Mouse (Mus musculus) midbrain, embryonic 12.5 days (tissue): ENCODE measurements around the gene Tmem150a. TPM values are rescaled to one million over a fixed set of nuclear protein-coding genes. Genes with fewer than 3 reads are reported as not detected.

Experiments used
- ATAC-seq: fragments of 200-750 bp; cut with Nextera tagmentation; 2 replicates; pipeline ENCODE4 v1.8.0; 2017; ENCODE audit warnings: low read depth, moderate TSS enrichment, moderate library complexity; ENCODE audit not compliant: low FRiP score
- H3K27ac ChIP-seq: fragments of 300-500 bp; sonication (generic); replicated peaks from 2 replicates; pipeline ENCODE4 v1.5.1; 2016; ENCODE audit warnings: mild to moderate bottlenecking
- H3K27me3 ChIP-seq: fragments of 300-500 bp; sonication (generic); 2 replicates; pipeline ENCODE4 v1.6.1; 2016; ENCODE audit warnings: mild to moderate bottlenecking
- H3K36me3 ChIP-seq: fragments of 300-500 bp; sonication (generic); 2 replicates; pipeline ENCODE4 v1.6.1; 2016
- H3K4me1 ChIP-seq: fragments of 300-500 bp; sonication (generic); 2 replicates; pipeline ENCODE4 v1.6.1; 2016
- H3K4me2 ChIP-seq: fragments of 300-500 bp; sonication (generic); replicated peaks from 2 replicates; pipeline ENCODE4 v1.6.1; 2016; ENCODE audit warnings: mild to moderate bottlenecking, moderate library complexity
- H3K4me3 ChIP-seq: fragments of 300-500 bp; sonication (generic); 2 replicates; pipeline ENCODE4 v1.5.1; 2016; ENCODE audit warnings: mild to moderate bottlenecking
- H3K9ac ChIP-seq: fragments of 300-500 bp; sonication (generic); replicated peaks from 2 replicates; pipeline ENCODE4 v1.6.1; 2016; ENCODE audit warnings: mild to moderate bottlenecking, moderate library complexity
- H3K9me3 ChIP-seq: fragments of 300-500 bp; sonication (generic); 2 replicates; pipeline ENCODE4 v1.6.1; 2016; ENCODE audit warnings: mild to moderate bottlenecking
- WGBS: fragments of 180-500 bp; shearing (Covaris S2); methylation state at CpG from one replicate; pipeline ENCODE4 v1.1.7; 2016; 5-methylcytosine and 5-hydroxymethylcytosine counted together
- polyA plus RNA-seq: library from polyadenylated mRNA; unstranded; fragments of >200 nt; fragmentation: Nextera tagmentation; extraction: Ambion mirVana; gene quantifications from 2 replicates; pipeline ENCODE4 v1.2.1, GENCODE M21; 2016

The Tmem150a gene
- polyA plus RNA-seq, 1 experiment from 2014 or later = 8.2 TPM

- H3K4me2 ChIP-seq = peak overlapping the region; percentile 94
- WGBS = 32% methylated on average over 7 of the region's 8 CpGs
- no peaks in the 10 kb centered on the region for H3K9me3 ChIP-seq
- peak; percentile 29; the same call in 1 of the 2 replicates for ATAC-seq
- no peak overlapping the region for H3K27ac ChIP-seq
- peaks cover 34% of the 10 kb centered on the region for H3K36me3 ChIP-seq
- peak overlapping the region; percentile 59 for H3K4me3 ChIP-seq
- H3K27me3 ChIP-seq = peaks cover 10% of the 10 kb centered on the region
- peaks cover 27% of the 10 kb centered on the region for H3K4me1 ChIP-seq
- H3K9ac ChIP-seq = peak overlapping the region; percentile 67
Measured at GRCm38 (mm10) chr6:72356001-72356532, 820 bp downstream of the Tmem150a start.

- H3K4me1 ChIP-seq = peaks cover 32% of the 10 kb centered on the region
- 76% methylated on average over 5 of the region's 5 CpGs for WGBS
- peaks cover 10% of the 10 kb centered on the region for H3K27me3 ChIP-seq
- H3K27ac ChIP-seq = no peak overlapping the region; the same call in 1 of the 2 replicates
- H3K36me3 ChIP-seq = peaks cover 33% of the 10 kb centered on the region
- no peak overlapping the region for H3K4me3 ChIP-seq
- no peaks in the 10 kb centered on the region for H3K9me3 ChIP-seq
- H3K4me2 ChIP-seq = no peak overlapping the region
- H3K9ac ChIP-seq = no peak overlapping the region
- ATAC-seq = no peak
Measured at GRCm38 (mm10) chr6:72357164-72358079, 2.2 kb downstream of the Tmem150a start.

- Histone ChIP-seq H3K4me3 (no peak overlapping the region), H3K36me3 (peaks cover 33% of the 10 kb centered on the region), H3K4me1 (peaks cover 31% of the 10 kb centered on the region), H3K9ac (no peak overlapping the region), H3K27ac (no peak overlapping the region; the same call in 1 of the 2 replicates), H3K27me3 (peaks cover 10% of the 10 kb centered on the region), H3K4me2 (no peak overlapping the region), H3K9me3 (no peaks in the 10 kb centered on the region)
- 89% methylated on average over 10 of the region's 10 CpGs for WGBS
- no peak for ATAC-seq
Measured at GRCm38 (mm10) chr6:72358086-72358764, 3.0 kb downstream of the Tmem150a start.

- no peak overlapping the region for H3K27ac ChIP-seq
- no peaks in the 10 kb centered on the region for H3K9me3 ChIP-seq
- WGBS = 78% methylated on average over 2 of the region's 2 CpGs
- H3K36me3 ChIP-seq = peaks cover 33% of the 10 kb centered on the region
- H3K4me1 ChIP-seq = peaks cover 31% of the 10 kb centered on the region
- H3K27me3 ChIP-seq = peaks cover 8% of the 10 kb centered on the region
- H3K4me2 ChIP-seq = no peak overlapping the region
- ATAC-seq = no peak
- H3K4me3 ChIP-seq = no peak overlapping the region
- no peak overlapping the region for H3K9ac ChIP-seq
Measured at GRCm38 (mm10) chr6:72359343-72359742, 4.1 kb downstream of the Tmem150a start.

GRCm38 (mm10) chr6:72359891-72360598, 4.8 kb downstream of the Tmem150a start:
- 86% methylated on average over 11 of the region's 11 CpGs for WGBS
- H3K36me3 ChIP-seq = peaks cover 33% of the 10 kb centered on the region
- peaks cover 24% of the 10 kb centered on the region for H3K4me1 ChIP-seq
- ATAC-seq = no peak
- H3K27ac ChIP-seq = no peak overlapping the region
- peaks cover 7% of the 10 kb centered on the region; the same call in 1 of the 2 replicates for H3K27me3 ChIP-seq
- H3K9me3 ChIP-seq = no peaks in the 10 kb centered on the region
- 0 out of 2 replicates have a peak overlapping the region, but pooled peaks have one; percentile 8 for H3K9ac ChIP-seq
- no peak overlapping the region for H3K4me2 ChIP-seq
- H3K4me3 ChIP-seq = no peak overlapping the region

- H3K4me3 ChIP-seq = no peak overlapping the region
- H3K27ac ChIP-seq = no peak overlapping the region
- 76% methylated on average over 7 of the region's 7 CpGs for WGBS
- H3K9me3 ChIP-seq = no peaks in the 10 kb centered on the region
- H3K4me2 ChIP-seq = no peak overlapping the region
- H3K27me3 ChIP-seq = peaks cover 8% of the 10 kb centered on the region; the same call in 1 of the 2 replicates
- H3K4me1 ChIP-seq = peaks cover 21% of the 10 kb centered on the region
- H3K36me3 ChIP-seq = peaks cover 33% of the 10 kb centered on the region
- H3K9ac ChIP-seq = 0 out of 2 replicates have a peak overlapping the region, but pooled peaks have one; percentile 8
- ATAC-seq = no peak
Measured at GRCm38 (mm10) chr6:72360599-72360935, 5.3 kb downstream of the Tmem150a start.

- Histone ChIP-seq H3K9ac (peak overlapping the region; percentile 76; the same call in 1 of the 2 replicates), H3K4me2 (peak overlapping the region; percentile 69), H3K4me1 (peaks cover 15% of the 10 kb centered on the region), H3K27ac (no peak overlapping the region), H3K27me3 (peaks cover 6% of the 10 kb centered on the region), H3K36me3 (peaks cover 33% of the 10 kb centered on the region), H3K9me3 (no peaks in the 10 kb centered on the region), H3K4me3 (peak overlapping the region; percentile 73)
- no peak for ATAC-seq
- WGBS = 81% methylated on average over 5 of the region's 5 CpGs
Measured at GRCm38 (mm10) chr6:72361121-72361551, 5.9 kb downstream of the Tmem150a start.

GRCm38 (mm10) chr6:72362132-72363028, 7.1 kb downstream of the Tmem150a start:
- H3K4me3 ChIP-seq = peak overlapping the region; percentile 73
- ATAC-seq = peak; percentile 100
- peak overlapping the region; percentile 70 for H3K27ac ChIP-seq
- H3K9ac ChIP-seq = peak overlapping the region; percentile 76
- no peaks in the 10 kb centered on the region for H3K9me3 ChIP-seq
- H3K4me2 ChIP-seq = peak overlapping the region; percentile 69
- H3K36me3 ChIP-seq = peaks cover 32% of the 10 kb centered on the region
- peaks cover 13% of the 10 kb centered on the region for H3K4me1 ChIP-seq
- WGBS = under 1% methylated on average over 42 of the region's 42 CpGs
- peaks cover 3% of the 10 kb centered on the region for H3K27me3 ChIP-seq

- no peak overlapping the region for H3K9ac ChIP-seq
- H3K4me3 ChIP-seq = no peak overlapping the region
- peaks cover 3% of the 10 kb centered on the region for H3K27me3 ChIP-seq
- H3K27ac ChIP-seq = no peak overlapping the region
- no peak for ATAC-seq
- 44% methylated on average over 7 of the region's 7 CpGs for WGBS
- H3K9me3 ChIP-seq = no peaks in the 10 kb centered on the region
- peaks cover 17% of the 10 kb centered on the region for H3K36me3 ChIP-seq
- no peak overlapping the region for H3K4me2 ChIP-seq
- peaks cover 13% of the 10 kb centered on the region for H3K4me1 ChIP-seq
Measured at GRCm38 (mm10) chr6:72364009-72364408, 8.8 kb downstream of the Tmem150a start.

GRCm38 (mm10) chr6:72364985-72365384, 9.7 kb downstream of the Tmem150a start:
- WGBS = 75% methylated on average over 6 of the region's 6 CpGs
- H3K4me3 ChIP-seq = no peak overlapping the region
- peaks cover 13% of the 10 kb centered on the region for H3K4me1 ChIP-seq
- no peaks in the 10 kb centered on the region for H3K9me3 ChIP-seq
- H3K27me3 ChIP-seq = peaks cover 3% of the 10 kb centered on the region
- H3K4me2 ChIP-seq = no peak overlapping the region
- H3K9ac ChIP-seq = no peak overlapping the region
- peaks cover 8% of the 10 kb centered on the region for H3K36me3 ChIP-seq
- no peak overlapping the region for H3K27ac ChIP-seq
- no peak for ATAC-seq

GRCm38 (mm10) chr6:72366304-72366703, 11.1 kb downstream of the Tmem150a start:
- H3K4me1 ChIP-seq = peaks cover 5% of the 10 kb centered on the region
- H3K9me3 ChIP-seq = no peaks in the 10 kb centered on the region
- peaks cover 3% of the 10 kb centered on the region for H3K27me3 ChIP-seq
- WGBS = 60% methylated on average over 3 of the region's 3 CpGs
- no peak overlapping the region for H3K4me2 ChIP-seq
- H3K9ac ChIP-seq = no peak overlapping the region
- ATAC-seq = no peak
- H3K4me3 ChIP-seq = no peak overlapping the region
- H3K27ac ChIP-seq = no peak overlapping the region
- no peaks in the 10 kb centered on the region for H3K36me3 ChIP-seq
